Mouse (Mus musculus): ENCODE measurements around the gene Bcl2.

GRCm38 (mm10) chr1:106572506-106572905 lies 141.6 kb downstream of the Bcl2 start:
- TF ChIP-seq POLR2A (IDR thresholded peaks at IDR 0.05; ENCODE audit: extremely low read depth, insufficient read depth, low read length) (no peak), CTCF (IDR thresholded peaks at IDR 0.05; ENCODE audit: extremely low read depth, insufficient read depth, low read length) (no peak)
